Comparison of ENCODE assay signal across 8 mouse cellular contexts in genomic region chr16:23226601-23227351, GRCm38 (mm10). TPM values are rescaled to one million over a fixed set of nuclear protein-coding genes. Genes with fewer than 3 reads are reported as not detected.
DNase-seq lines count a peak whose midpoint lies in the region; ATAC-seq and TF ChIP-seq lines count a peak whose summit lies in the region.

No protein-coding gene starts in this region.

- no peak for TF ChIP-seq POLR2A in myocyte (IDR thresholded peaks at IDR 0.05; ENCODE audit: insufficient read length, low read depth)

- H3ac ChIP-seq in myocyte (ENCODE audit: control insufficient read depth, insufficient read length), result peak overlapping the region; percentile 24

- 0 out of 2 replicates have a peak, but pooled peaks have one; percentile 2 for ATAC-seq in forebrain, embryonic 11.5 days (replicated peaks; ENCODE audit: low FRiP score)
- no peak for ATAC-seq in hindbrain, embryonic 13.5 days (ENCODE audit: low FRiP score)
- ATAC-seq in limb, embryonic 13.5 days (ENCODE audit: low FRiP score, low read depth), result 0 out of 2 replicates have a peak, but pooled peaks have one; percentile 1

- peaks cover 6% of the 10 kb centered on the region; the same call in 1 of the 2 replicates for H3K4me1 ChIP-seq in forebrain, embryonic 11.5 days (replicated peaks; ENCODE audit: control insufficient read depth, insufficient read depth, low read length)
- peaks cover 60% of the 10 kb centered on the region for H3K4me1 ChIP-seq in hindbrain, embryonic 13.5 days (replicated peaks)
- H3K4me1 ChIP-seq in limb, embryonic 13.5 days, result peaks cover 32% of the 10 kb centered on the region

- H3K9ac ChIP-seq in forebrain, embryonic 11.5 days (ENCODE audit: low read length), result peak overlapping the region; percentile 97
- H3K9ac ChIP-seq in hindbrain, embryonic 13.5 days, result peak overlapping the region; percentile 95
- peak overlapping the region; percentile 95 for H3K9ac ChIP-seq in limb, embryonic 13.5 days

- WGBS in forebrain, embryonic 11.5 days, result 7% methylated on average over 14 of the region's 14 CpGs
- 11% methylated on average over 14 of the region's 14 CpGs for WGBS in hindbrain, embryonic 13.5 days
- 12% methylated on average over 14 of the region's 14 CpGs for WGBS in limb, embryonic 13.5 days

- H3K36me3 ChIP-seq in forebrain, embryonic 11.5 days (ENCODE audit: control insufficient read depth, insufficient read depth, low read length), result no peaks in the 10 kb centered on the region
- H3K36me3 ChIP-seq in hindbrain, embryonic 13.5 days, result no peaks in the 10 kb centered on the region
- no peaks in the 10 kb centered on the region for H3K36me3 ChIP-seq in limb, embryonic 13.5 days
- no peaks in the 10 kb centered on the region for H3K36me3 ChIP-seq in myocyte (ENCODE audit: control insufficient read depth, insufficient read depth)

- H3K4me3 ChIP-seq in forebrain, embryonic 11.5 days (ENCODE audit: low read depth, low read length), result peak overlapping the region; percentile 78
- H3K4me3 ChIP-seq in hindbrain, embryonic 13.5 days, result peak overlapping the region; percentile 76
- H3K4me3 ChIP-seq in limb, embryonic 13.5 days, result peak overlapping the region; percentile 76
- H3K4me3 ChIP-seq in myocyte, result peak overlapping the region; percentile 62

- peaks cover 7% of the 10 kb centered on the region for H3K79me2 ChIP-seq in myocyte (ENCODE audit: control insufficient read depth, insufficient read depth)

- H3K9me3 ChIP-seq in forebrain, embryonic 11.5 days (ENCODE audit: control insufficient read depth, low read length), result no peaks in the 10 kb centered on the region
- H3K9me3 ChIP-seq in hindbrain, embryonic 13.5 days, result no peaks in the 10 kb centered on the region
- H3K9me3 ChIP-seq in limb, embryonic 13.5 days, result no peaks in the 10 kb centered on the region

- H3K27me3 ChIP-seq in forebrain, embryonic 11.5 days (ENCODE audit: control insufficient read depth, insufficient read depth, low read length), result peaks cover 3% of the 10 kb centered on the region; the same call in 1 of the 2 replicates
- H3K27me3 ChIP-seq in hindbrain, embryonic 13.5 days, result no peaks in the 10 kb centered on the region
- H3K27me3 ChIP-seq in limb, embryonic 13.5 days, result no peaks in the 10 kb centered on the region
- no peaks in the 10 kb centered on the region for H3K27me3 ChIP-seq in myocyte (ENCODE audit: control insufficient read depth, insufficient read depth, insufficient read length)

- peak overlapping the region; percentile 54; the same call in 1 of the 2 replicates for H3K27ac ChIP-seq in forebrain, embryonic 11.5 days (ENCODE audit: low read depth, low read length)
- H3K27ac ChIP-seq in hindbrain, embryonic 13.5 days, result peak overlapping the region; percentile 94
- H3K27ac ChIP-seq in limb, embryonic 13.5 days, result peak overlapping the region; percentile 87

- peak overlapping the region; percentile 92 for H3K4me2 ChIP-seq in forebrain, embryonic 11.5 days (ENCODE audit: low read depth, low read length, severe bottlenecking)
- peak overlapping the region; percentile 90 for H3K4me2 ChIP-seq in hindbrain, embryonic 13.5 days
- H3K4me2 ChIP-seq in limb, embryonic 13.5 days (replicated peaks), result peak overlapping the region; percentile 91
- H3K4me2 ChIP-seq in myocyte (ENCODE audit: low read depth), result peak overlapping the region; percentile 90

- peak; percentile 70 for DNase-seq in adrenal gland, adult 2 months
- no peak for DNase-seq in adrenal gland, postnatal 4 days (ENCODE audit: low spot score in 2 of 2)
- peak; percentile 52 for DNase-seq in adipocyte (ENCODE audit: low spot score)
- DNase-seq in forebrain, embryonic 11.5 days (ENCODE audit: low spot score), result peak; percentile 60
- DNase-seq in urinary bladder, postnatal 14 days (ENCODE audit: low spot score), result no peak

TF ChIP-seq in myocyte, 11 proteins besides CTCF, POLR2A, EP300 and RAD21:
- TF ChIP-seq MYOD1 (IDR thresholded peaks at IDR 0.05; ENCODE audit: control insufficient read depth in 1 of 3, insufficient read length in 2 of 3, low read depth in 2 of 3), result no peak
- no peak for TF ChIP-seq REST (IDR thresholded peaks at IDR 0.05; ENCODE audit: insufficient read depth, insufficient read length)
- no peak for TF ChIP-seq CEBPB (IDR thresholded peaks at IDR 0.05; ENCODE audit: insufficient read depth, poor library complexity, severe bottlenecking)
- TF ChIP-seq TCF3 (IDR thresholded peaks at IDR 0.05; ENCODE audit: insufficient read length, low read depth), result no peak
- TF ChIP-seq SRF (IDR thresholded peaks at IDR 0.05; ENCODE audit: control insufficient read depth, insufficient read length, low read depth), result no peak

RNA-seq across cellular contexts. Expression of gene St6gal1, which starts 2.2 kb away (rescaled TPM):
- 10 to 100 TPM; 32.2 to 49.5 TPM for total RNA-seq in adrenal gland, adult 2 months (2021)
- 23.1 and 24.2 TPM in 2 replicates for polyA plus RNA-seq in adrenal gland, adult 2 months (2012; rRNA removed)
- total RNA-seq in adrenal gland, postnatal 4 days (2021), result 10 to 100 TPM; 46.6 to 56.3 TPM
- 24.7 TPM in 2 replicates for polyA plus RNA-seq in forebrain, embryonic 11.5 days (2014; fragmentation: Nextera tagmentation; extraction: Ambion mirVana)
- polyA plus RNA-seq in hindbrain, embryonic 13.5 days (2015; fragmentation: Nextera tagmentation; extraction: Ambion mirVana), result 38.9 and 41.6 TPM in 2 replicates
- polyA plus RNA-seq in limb, embryonic 13.5 days (2015; fragmentation: Nextera tagmentation; extraction: Ambion mirVana), result 20.3 and 20.6 TPM in 2 replicates
- 5.7 TPM for polyA plus RNA-seq in myocyte (2012; fragmentation: generic; extraction: Trizol)

Comparison
In these comparisons a context has a peak if more than half of its experiments do, and no peak if none do; other contexts are left out.
1. DNase-seq: peak in adrenal gland, adult 2 months (single experiment), adipocyte (single experiment) and forebrain, embryonic 11.5 days (single experiment); none in adrenal gland, postnatal 4 days (0 of 2) and urinary bladder, postnatal 14 days (single experiment).
2. Peak in every context shown above with its lines, with median percentiles within 50 percentile points of each other: H3K27ac ChIP-seq, H3K4me2 ChIP-seq, H3K4me3 ChIP-seq and H3K9ac ChIP-seq.